ENCODE assay signal across 12 mouse cellular contexts in the genomic region with DNA sequence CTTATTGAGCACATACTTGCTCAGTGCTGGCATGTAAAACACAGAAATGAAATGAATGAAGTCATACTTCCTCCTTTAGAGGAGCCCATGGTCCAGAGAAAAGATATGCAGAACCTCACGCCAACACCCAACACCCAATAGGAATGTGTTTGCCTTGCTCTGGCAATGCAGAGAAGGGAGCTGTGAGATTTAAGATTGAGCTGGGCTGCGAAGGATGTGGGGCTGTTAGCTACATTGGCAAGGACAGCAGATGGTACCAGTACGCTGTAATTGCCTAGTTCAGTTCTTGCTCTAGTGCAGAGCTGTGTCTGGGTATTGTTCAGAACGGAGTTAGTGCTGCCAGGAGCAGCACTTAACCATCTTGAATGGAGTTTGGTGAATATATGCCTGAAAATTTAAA. TPM values are rescaled to one million over a fixed set of nuclear protein-coding genes. Genes with fewer than 3 reads are reported as not detected.
DNase-seq lines count a peak whose midpoint lies in the region; ATAC-seq and TF ChIP-seq lines count a peak whose summit lies in the region.
"Had no signal": no experiment of that assay in that cellular context is flagged by ENCODE, and none has a peak within 500 bp of the region (broad histone marks: within the 10 kb centered on the region; RNA-seq: fewer than 3 reads in every experiment).

No protein-coding gene starts in this region.

- 90% methylated on average over 4 of the region's 4 CpGs for WGBS in hindbrain, embryonic 11.5 days
- WGBS in liver, postnatal 0 days (ENCODE audit: insufficient replicate concordance), result 63% methylated on average over 4 of the region's 4 CpGs

- intact Hi-C loops in left cerebral cortex, postnatal 14 days (cut with DNase I), result no loop called here

- H3K27ac ChIP-seq in CH12.LX (ENCODE audit: insufficient read depth, low read depth), result no peak overlapping the region
- 0 out of 2 replicates have a peak overlapping the region, but pooled peaks have one; percentile 83 for H3K27ac ChIP-seq in hindbrain, embryonic 11.5 days (ENCODE audit: low read depth, low read length)
- H3K27ac ChIP-seq in liver, postnatal 0 days (ENCODE audit: low read depth), result no peak overlapping the region
- H3K27ac ChIP-seq: heart, embryonic 10.5 days; liver, embryonic 13.5 days had no signal

- no peak for TF ChIP-seq RAD21 in CH12.LX (IDR thresholded peaks at IDR 0.05; ENCODE audit: low read depth, low read length)

- TF ChIP-seq EP300 in CH12.LX (IDR thresholded peaks at IDR 0.05; ENCODE audit: low read length), result no peak
- TF ChIP-seq EP300 in liver, postnatal 0 days (IDR thresholded peaks at IDR 0.05; ENCODE audit: low read depth), result no peak

- DNase-seq in frontal cortex, postnatal 25 days (ENCODE audit: low spot score in 2 of 2), result no peak
- DNase-seq in CH12.LX (ENCODE audit: extremely low read depth), result peak; percentile 35
- no peak for DNase-seq in hindbrain, embryonic 11.5 days (ENCODE audit: low spot score)
- peak; percentile 40 to 64 for DNase-seq in left cerebral cortex, postnatal 14 days (ENCODE audit: low spot score in 2 of 2)
- DNase-seq in liver, postnatal 0 days, result no peak
- no peak for DNase-seq in urinary bladder, postnatal 10 days (ENCODE audit: low spot score)
- DNase-seq: adrenal gland, adult 2 months; liver, embryonic 13.5 days had no signal

- in situ Hi-C loops in CH12.LX (cut with MboI; ENCODE audit: low pct_ligation_motif_present, low pct_unique_long_range_greater_than_20kb, low sequenced_read_pairs), result no loop called here

- no peak overlapping the region for H3K9ac ChIP-seq in CH12.LX (ENCODE audit: insufficient read depth, low read depth)
- no peak overlapping the region for H3K9ac ChIP-seq in hindbrain, embryonic 11.5 days (ENCODE audit: low read depth, low read length)
- H3K9ac ChIP-seq in liver, postnatal 0 days (replicated peaks), result no peak overlapping the region
- H3K9ac ChIP-seq: liver, embryonic 13.5 days; neural tube, embryonic 12.5 days had no signal

- no peak for TF ChIP-seq POLR2A in CH12.LX (IDR thresholded peaks at IDR 0.05; ENCODE audit: low read depth, low read length)

- ATAC-seq in frontal cortex, adult (ENCODE audit: low TSS enrichment), result peak; percentile 79
- ATAC-seq in hindbrain, embryonic 11.5 days (ENCODE audit: low FRiP score), result no peak
- ATAC-seq in liver, postnatal 0 days, result no peak
- ATAC-seq in monocyte, adult 5-6 weeks (replicated peaks; ENCODE audit: insufficient number of reproducible peaks, low FRiP score, low TSS enrichment, poor library complexity, severe bottlenecking), result no peak

- H3K4me2 ChIP-seq in CH12.LX (ENCODE audit: insufficient read depth, low read depth, poor library complexity, severe bottlenecking), result no peak overlapping the region
- H3K4me2 ChIP-seq in hindbrain, embryonic 11.5 days (replicated peaks; ENCODE audit: low read depth, low read length), result no peak overlapping the region
- H3K4me2 ChIP-seq in liver, postnatal 0 days (ENCODE audit: low read depth, low read length), result no peak overlapping the region
- H3K4me2 ChIP-seq: liver, embryonic 13.5 days; neural tube, embryonic 12.5 days had no signal

- no peaks in the 10 kb centered on the region for H3K36me3 ChIP-seq in CH12.LX (replicated peaks in 1 of 2; ENCODE audit: control insufficient read depth in 1 of 2, insufficient read depth in 1 of 2, low read length in 1 of 2)
- H3K36me3 ChIP-seq in hindbrain, embryonic 11.5 days (ENCODE audit: control insufficient read depth, insufficient read depth, low read length), result no peaks in the 10 kb centered on the region
- no peaks in the 10 kb centered on the region for H3K36me3 ChIP-seq in liver, postnatal 0 days (replicated peaks; ENCODE audit: insufficient read depth, low read length)
- H3K36me3 ChIP-seq: heart, embryonic 10.5 days; liver, embryonic 13.5 days; neural tube, embryonic 12.5 days had no signal

- TF ChIP-seq CTCF in CH12.LX (conservative IDR thresholded peaks at IDR 0.05 in 1 of 2, IDR thresholded peaks at IDR 0.05 in 1 of 2; ENCODE audit: low read depth in 2 of 2, low read length in 2 of 2), result no peak
- TF ChIP-seq CTCF in liver, postnatal 0 days (IDR thresholded peaks at IDR 0.05; ENCODE audit: low read depth), result no peak

- no peak overlapping the region for H3K4me3 ChIP-seq in CH12.LX (replicated peaks in 1 of 3; ENCODE audit: low read depth in 2 of 3, low read length in 2 of 3, poor library complexity in 1 of 3)
- H3K4me3 ChIP-seq in hindbrain, embryonic 11.5 days (ENCODE audit: low read depth, low read length), result no peak overlapping the region
- no peak overlapping the region for H3K4me3 ChIP-seq in liver, postnatal 0 days (ENCODE audit: low read depth, low read length)
- H3K4me3 ChIP-seq: heart, embryonic 10.5 days; liver, embryonic 13.5 days; neural tube, embryonic 12.5 days had no signal

- H3K27me3 ChIP-seq in CH12.LX (replicated peaks), result no peaks in the 10 kb centered on the region
- no peaks in the 10 kb centered on the region for H3K27me3 ChIP-seq in hindbrain, embryonic 11.5 days (ENCODE audit: control insufficient read depth, insufficient read depth, low read length)
- no peaks in the 10 kb centered on the region for H3K27me3 ChIP-seq in liver, postnatal 0 days (ENCODE audit: insufficient read depth, low read length)
- H3K27me3 ChIP-seq: liver, embryonic 13.5 days; neural tube, embryonic 12.5 days had no signal

- dilution Hi-C loops in CH12.LX (cut with MboI; ENCODE audit: extremely low pct_ligation_motif_present, extremely low pct_unique_long_range_greater_than_20kb, low sequenced_read_pairs), result no loop called here

- no peaks in the 10 kb centered on the region for H3K9me3 ChIP-seq in CH12.LX (replicated peaks; ENCODE audit: low read length)
- no peaks in the 10 kb centered on the region for H3K9me3 ChIP-seq in hindbrain, embryonic 11.5 days (ENCODE audit: control insufficient read depth, low read length)
- no peaks in the 10 kb centered on the region for H3K9me3 ChIP-seq in liver, postnatal 0 days (ENCODE audit: low read length)
- H3K9me3 ChIP-seq: heart, embryonic 10.5 days; liver, embryonic 13.5 days; neural tube, embryonic 12.5 days had no signal

- no peaks in the 10 kb centered on the region for H3K79me2 ChIP-seq in CH12.LX (replicated peaks; ENCODE audit: control insufficient read depth, extremely low read depth, insufficient read depth, poor library complexity, severe bottlenecking)

- H3K4me1 ChIP-seq in CH12.LX (ENCODE audit: control insufficient read depth in 1 of 2, insufficient read depth in 2 of 2), result peaks cover 10 to 40% of the 10 kb centered on the region in 2 experiments
- peaks cover 11% of the 10 kb centered on the region for H3K4me1 ChIP-seq in hindbrain, embryonic 11.5 days (replicated peaks; ENCODE audit: control insufficient read depth, insufficient read depth, low read length)
- H3K4me1 ChIP-seq in liver, postnatal 0 days (ENCODE audit: insufficient read depth), result no peaks in the 10 kb centered on the region
- H3K4me1 ChIP-seq: liver, embryonic 13.5 days had no signal

TF ChIP-seq in CH12.LX, 34 proteins besides CTCF, POLR2A, EP300 and RAD21:
- TF ChIP-seq UBTF (IDR thresholded peaks at IDR 0.05; ENCODE audit: low read depth, low read length) (no peak), JUN (IDR thresholded peaks at IDR 0.05; ENCODE audit: insufficient read depth, low read depth, low read length) (no peak), MEF2A (IDR thresholded peaks at IDR 0.05; ENCODE audit: borderline replicate concordance, low read depth, low read length) (no peak), USF1 (IDR thresholded peaks at IDR 0.05; ENCODE audit: low read depth, low read length) (no peak), IRF4 (IDR thresholded peaks at IDR 0.05; ENCODE audit: low read depth, low read length) (no peak), PAX5 (IDR thresholded peaks at IDR 0.05; ENCODE audit: low read length) (no peak), NELFE (IDR thresholded peaks at IDR 0.05; ENCODE audit: low read depth, low read length) (no peak), ZKSCAN1 (IDR thresholded peaks at IDR 0.05; ENCODE audit: borderline replicate concordance, low read depth, low read length) (no peak), BHLHE40 (IDR thresholded peaks at IDR 0.05; ENCODE audit: low read depth, low read length) (no peak), NRF1 (IDR thresholded peaks at IDR 0.05; ENCODE audit: low read depth, low read length) (no peak), CHD1 (IDR thresholded peaks at IDR 0.05; ENCODE audit: low read depth, low read length) (no peak), SMC3 (IDR thresholded peaks at IDR 0.05; ENCODE audit: low read depth, low read length) (no peak), USF2 (conservative IDR thresholded peaks at IDR 0.05; ENCODE audit: low read depth, low read length) (no peak), ZC3H11A (IDR thresholded peaks at IDR 0.05; ENCODE audit: low read depth, low read length) (no peak), TCF12 (IDR thresholded peaks at IDR 0.05; ENCODE audit: low read depth, low read length) (no peak)

RNA-seq across cellular contexts. Expression of a gene that starts 12.5 kb away (rescaled TPM):
- total RNA-seq in CH12.LX (2012; rRNA removed), result 0.55 and 0.59 TPM in 2 replicates
- 1.2 and 1.6 TPM in 2 replicates for total RNA-seq in CH12.LX (2014; rRNA removed)
- 1.2 and 1.3 TPM in 2 replicates for polyA plus RNA-seq in CH12.LX (2012; ENCODE audit: insufficient read length, low read depth)
- polyA plus RNA-seq in hindbrain, embryonic 11.5 days (2014; fragmentation: Nextera tagmentation; extraction: Ambion mirVana), result 6.0 and 6.2 TPM in 2 replicates
- 100 to 1,000 TPM; 509 to 518 TPM for total RNA-seq in left cerebral cortex, postnatal 14 days (2021)
- 0.20 and 0.21 TPM in 2 replicates for polyA plus RNA-seq in liver, postnatal 0 days (2015; fragmentation: Nextera tagmentation; extraction: Ambion mirVana)
- total RNA-seq in monocyte, adult 5-6 weeks (2017), result not detected in 3 replicates

Comparison
In these comparisons a context has a peak if more than half of its experiments do, and no peak if none do; other contexts are left out.
1. DNase-seq: peak in CH12.LX (single experiment) and left cerebral cortex, postnatal 14 days (2 of 2); none in frontal cortex, postnatal 25 days (0 of 2), hindbrain, embryonic 11.5 days (single experiment), liver, postnatal 0 days (single experiment) and urinary bladder, postnatal 10 days (single experiment).
2. RNA of a gene that starts 12.5 kb away (total RNA-seq): 509 to 518 TPM in left cerebral cortex, postnatal 14 days; 0.55 to 1.6 TPM in CH12.LX and not detected in monocyte, adult 5-6 weeks; every median in the first group is over 100 times any median in the second.